Mouse (Mus musculus) brain, embryonic 14.5 days (tissue): Measurements from ENCODE around the gene Klhdc9. TPM values are rescaled to one million over a fixed set of nuclear protein-coding genes. Genes with fewer than 3 reads are reported as not detected.
"Not testable (repeated sequence)": the region's sequence is repeated elsewhere in the genome, so short reads cannot be mapped to it uniquely, and the experiment has no call there.

Source experiments
- DNase-seq: peaks from one replicate; pipeline ENCODE4 v3.0.0-alpha.2; 2011; ENCODE audit warnings: low read depth
- CTCF ChIP-seq: fragments of 200-500 bp; IDR thresholded peaks from 2 replicates; pipeline ENCODE4 v1.5.1; 2012; ENCODE audit warnings: inconsistent platforms, mild to moderate bottlenecking, moderate library complexity, borderline replicate concordance; ENCODE audit not compliant: insufficient read depth, insufficient read length; ENCODE audit errors: extremely low read depth
- POLR2A ChIP-seq: fragments of 200-500 bp; IDR thresholded peaks from 2 replicates; pipeline ENCODE4 v1.6.1; 2012; ENCODE audit warnings: mild to moderate bottlenecking, inconsistent platforms, borderline replicate concordance; ENCODE audit not compliant: poor library complexity, insufficient read depth, insufficient read length, severe bottlenecking; ENCODE audit errors: extremely low read depth
- polyA plus RNA-seq: library from polyadenylated mRNA; depleted of rRNA; stranded (reverse); fragments of >200 nt; gene quantifications from 2 replicates; pipeline ENCODE4 v1.2.3, GENCODE M21; 2012

The Klhdc9 gene
- polyA plus RNA-seq, 1 experiment: 3.1 TPM

- peak; percentile 80 for TF ChIP-seq POLR2A
- TF ChIP-seq CTCF: no peak
- DNase-seq: peak; percentile 98
Measured at GRCm38 (mm10) chr1:171345225-171346094, 15.1 kb downstream of the Klhdc9 start, which contains the start of the genes Nit1 and Pfdn2. Nit1 (minus strand) TSS chr1:171345646. Pfdn2 (plus strand) TSS chr1:171345670.

- TF ChIP-seq POLR2A: no peak
- no peak for TF ChIP-seq CTCF
- DNase-seq: no peak
Measured at GRCm38 (mm10) chr1:171344715-171345114, 15.9 kb downstream of the Klhdc9 start.

GRCm38 (mm10) chr1:171343922-171344677 lies 16.5 kb downstream of the Klhdc9 start:
- DNase-seq: no peak

GRCm38 (mm10) chr1:171342262-171343207 lies 18.1 kb downstream of the Klhdc9 start:
- TF ChIP-seq CTCF: no peak
- TF ChIP-seq POLR2A: no peak
- no peak for DNase-seq

More at GRCm38 (mm10) chr1:171343922-171344677, 16.5 kb downstream of the Klhdc9 start:
- no peak for TF ChIP-seq POLR2A

GRCm38 (mm10) chr1:171330216-171330560 lies 30.4 kb downstream of the Klhdc9 start:
- peak; percentile 69 for DNase-seq
- TF ChIP-seq POLR2A (no peak), CTCF (no peak)

GRCm38 (mm10) chr1:171329433-171330215 lies 31.0 kb downstream of the Klhdc9 start:
- no peak for TF ChIP-seq POLR2A
- no peak for TF ChIP-seq CTCF
- DNase-seq: peak; percentile 69

- peak; percentile 99 for DNase-seq
- TF ChIP-seq CTCF (no peak), POLR2A (peak; percentile 21; the same call in 1 of the 2 replicates)
Measured at GRCm38 (mm10) chr1:171328839-171329432, 31.7 kb downstream of the Klhdc9 start, which contains the start of gene Dedd. Dedd (plus strand) TSS chr1:171329145.

GRCm38 (mm10) chr1:171328244-171328643 lies 32.4 kb downstream of the Klhdc9 start:
- no peak for DNase-seq
- TF ChIP-seq POLR2A: no peak
- no peak for TF ChIP-seq CTCF

GRCm38 (mm10) chr1:171326588-171326987 lies 34.0 kb downstream of the Klhdc9 start:
- not testable (repeated sequence) for DNase-seq

- DNase-seq: no peak
- TF ChIP-seq POLR2A (no peak), CTCF (no peak)
Measured at GRCm38 (mm10) chr1:171325571-171325970, 35.0 kb downstream of the Klhdc9 start.

GRCm38 (mm10) chr1:171322012-171322411 lies 38.6 kb downstream of the Klhdc9 start:
- TF ChIP-seq CTCF (no peak), POLR2A (no peak)
- no peak for DNase-seq

- peak; percentile 50 for DNase-seq
- TF ChIP-seq CTCF: 0 out of 2 replicates have a peak, but pooled peaks have one; percentile 1
- TF ChIP-seq POLR2A: no peak
Measured at GRCm38 (mm10) chr1:171321415-171321814, 39.2 kb downstream of the Klhdc9 start.

GRCm38 (mm10) chr1:171320151-171320550 lies 40.4 kb downstream of the Klhdc9 start:
- TF ChIP-seq CTCF: no peak
- no peak for TF ChIP-seq POLR2A
- DNase-seq: no peak
